Mouse (Mus musculus) megakaryocyte, adult 5-6 weeks (primary cell): Measurements from ENCODE around the gene Prkcb. TPM values are rescaled to one million over a fixed set of nuclear protein-coding genes. Genes with fewer than 3 reads are reported as not detected.

Source experiments
- ATAC-seq: 2 replicates; pipeline ENCODE4 v1.8.0; 2016; ENCODE audit warnings: mild to moderate bottlenecking, inconsistent platforms; ENCODE audit not compliant: poor library complexity, severe bottlenecking
- total RNA-seq, 2 experiments: library from RNA; stranded (forward) in 1 of 2; stranded (reverse) in 1 of 2; fragments of 153-499, 151-499 nt in 1 of 2; fragments of 221-1000, 200-1000 nt in 1 of 2; gene quantifications; 2 replicates each; pipeline versions ENCODE4 v1.2.3 to v1.2.4; 2015 to 2017

The Prkcb gene
- total RNA-seq, 2 experiments from 2014 or later, result 85.9 to 135 TPM

DNA sequence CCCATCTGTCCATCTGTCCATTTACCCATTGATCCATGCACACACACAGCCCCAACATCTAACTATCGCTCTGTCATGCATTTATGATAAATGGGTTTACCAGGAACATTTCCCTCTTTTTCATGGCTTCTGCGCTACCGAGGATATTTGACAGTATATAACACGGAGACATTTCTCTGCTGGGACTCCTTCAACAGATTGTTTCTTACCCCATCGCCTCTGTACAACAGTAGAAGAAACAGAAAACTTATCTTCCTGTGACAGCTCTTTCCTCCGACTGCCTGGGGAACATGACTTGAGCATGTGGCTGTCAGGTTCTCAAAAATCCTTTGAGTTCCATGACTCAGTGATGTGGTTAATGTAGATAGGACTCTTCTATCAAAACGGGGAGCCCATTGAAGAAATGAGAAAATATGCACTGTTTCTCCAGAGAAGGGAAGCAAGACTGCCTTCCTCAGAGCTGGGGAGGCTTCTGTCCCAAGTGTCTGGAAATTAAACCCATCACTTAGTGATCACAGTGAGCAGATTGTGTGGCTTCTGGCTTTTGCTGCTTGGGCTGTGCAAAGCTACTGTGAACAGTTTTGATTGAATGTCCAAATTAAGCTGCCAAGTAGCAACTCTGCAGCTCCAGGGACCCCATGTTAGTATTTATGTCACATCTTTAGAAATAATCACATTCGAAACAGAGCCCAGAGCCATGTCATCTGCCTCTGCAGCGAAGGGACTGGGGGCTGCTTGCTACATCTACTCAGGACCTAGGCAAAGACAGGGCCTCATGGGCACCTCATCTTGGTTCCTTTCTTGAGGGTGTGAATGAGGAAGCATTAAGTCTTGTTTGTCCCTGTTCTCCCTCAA, 211.4 kb downstream of the Prkcb start:
- no peak for ATAC-seq

DNA sequence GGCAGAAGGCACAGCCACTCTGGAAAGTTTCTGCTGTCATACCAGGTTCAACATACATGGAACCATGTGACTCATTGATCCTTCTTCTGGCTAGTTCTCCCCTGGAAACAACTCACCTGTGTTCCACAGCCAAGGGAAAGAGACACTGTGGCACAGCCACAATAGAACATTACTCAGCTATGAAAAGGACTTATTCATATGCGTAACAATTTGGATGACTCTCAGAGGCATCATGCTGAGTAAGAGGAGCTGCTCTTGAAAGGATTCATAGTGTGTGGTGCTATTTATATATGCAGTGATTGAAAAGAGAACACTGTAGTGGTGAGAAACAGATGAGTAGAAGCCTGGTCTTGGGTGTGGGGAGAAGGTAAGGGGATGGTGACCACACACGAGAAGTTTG, 217.9 kb downstream of the Prkcb start:
- ATAC-seq, result no peak

DNA sequence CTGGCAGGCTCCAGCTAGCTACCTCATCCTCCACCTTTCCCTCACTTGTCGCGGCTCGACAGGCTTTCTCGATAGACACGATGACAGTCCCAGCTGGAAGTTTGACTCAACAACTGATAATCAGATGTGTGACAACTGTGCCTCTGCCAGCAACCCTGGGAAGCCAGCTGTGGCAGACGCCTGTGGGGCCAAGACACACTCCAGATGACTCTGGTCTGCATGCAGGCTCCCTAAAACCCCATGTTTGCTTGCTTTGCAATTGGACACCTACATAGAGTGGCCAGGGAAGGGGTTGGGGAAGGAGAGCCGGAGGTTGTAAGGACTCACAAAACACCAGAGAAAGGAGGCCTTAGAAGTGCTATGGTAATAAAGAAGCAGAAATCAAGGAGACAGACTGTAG, 221.4 kb downstream of the Prkcb start:
- ATAC-seq, result no peak

DNA sequence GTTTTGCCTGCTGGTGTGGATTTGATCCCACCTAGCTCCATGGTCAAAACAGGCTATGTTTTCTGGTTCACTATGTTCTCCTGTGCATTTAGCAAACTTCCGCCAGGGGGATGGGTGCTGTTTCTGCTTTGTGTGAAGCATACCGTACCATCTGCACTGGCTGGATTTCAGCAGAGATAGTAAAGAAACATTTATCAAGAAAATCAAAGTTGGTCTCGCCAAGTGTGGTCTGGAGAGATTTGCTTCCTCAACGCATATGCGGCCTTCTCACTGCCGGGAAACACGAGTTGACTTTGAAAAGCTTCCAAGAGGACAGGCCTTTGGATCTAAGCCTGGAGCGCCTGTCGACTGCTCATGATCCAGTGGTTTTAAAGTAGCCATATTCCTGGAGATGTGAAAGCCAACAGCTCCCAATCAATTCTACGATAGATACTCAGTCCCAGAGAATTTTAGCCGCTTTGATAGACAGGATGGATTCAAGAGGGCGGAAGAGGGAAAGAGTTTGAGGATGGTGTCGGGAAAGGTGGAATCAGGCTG, 223.9 kb downstream of the Prkcb start:
- no peak for ATAC-seq

DNA sequence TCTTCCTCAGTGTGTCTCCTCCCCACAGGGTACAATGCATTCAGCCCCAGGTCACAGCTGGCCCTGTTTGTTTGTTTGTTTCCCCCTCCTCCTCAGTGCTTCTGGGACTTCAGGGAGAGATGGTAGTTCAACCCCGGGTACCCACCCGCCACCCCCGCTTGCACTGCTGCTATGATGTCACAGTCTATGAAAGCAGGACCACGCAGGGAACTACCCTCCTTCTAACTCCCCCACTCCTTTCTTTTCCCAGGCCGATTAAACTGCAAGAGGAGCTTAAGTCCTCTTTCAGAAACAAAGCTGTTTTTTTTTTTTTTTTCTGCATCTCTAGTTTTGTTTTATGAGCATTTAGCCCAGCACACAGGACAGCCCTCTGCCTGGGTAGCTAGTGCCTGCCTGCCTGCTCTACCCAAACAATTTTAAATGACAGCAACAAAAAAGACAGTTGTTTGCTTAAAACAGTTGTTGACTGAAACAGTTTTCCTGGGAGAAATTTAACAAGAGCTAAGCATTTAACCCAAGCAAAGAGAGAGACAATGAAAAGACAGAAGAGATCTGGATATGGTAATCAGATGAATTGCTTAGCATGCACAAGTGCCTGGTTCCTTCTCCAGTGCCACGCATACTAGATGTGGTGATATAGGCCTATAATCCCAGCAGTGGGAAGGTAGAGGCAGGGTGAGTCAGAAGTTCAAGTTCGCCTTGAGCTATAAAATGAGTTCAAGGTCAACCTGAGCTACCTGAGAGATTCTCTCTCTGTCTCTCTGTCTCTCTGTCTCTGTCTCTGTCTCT, 232.5 kb downstream of the Prkcb start:
- ATAC-seq, result no peak

DNA sequence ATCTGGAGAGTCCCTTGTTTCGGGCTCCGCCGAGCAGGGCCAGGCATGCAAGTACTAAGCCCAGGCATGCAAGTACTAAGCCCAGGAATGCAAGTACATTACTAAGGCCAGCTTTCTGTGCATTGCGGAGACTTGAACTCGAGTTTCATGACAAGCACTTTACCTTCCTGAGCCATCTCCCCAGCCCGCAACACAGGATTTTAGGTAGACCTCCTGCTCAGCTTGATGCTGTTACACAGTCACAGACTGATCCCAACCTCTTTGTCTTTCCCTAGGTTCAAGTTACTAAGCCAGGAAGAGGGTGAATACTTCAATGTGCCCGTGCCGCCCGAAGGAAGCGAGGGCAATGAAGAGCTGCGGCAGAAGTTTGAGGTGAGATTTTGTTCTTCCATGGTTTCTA, 239.7 kb downstream of the Prkcb start:
- ATAC-seq, result no peak

DNA sequence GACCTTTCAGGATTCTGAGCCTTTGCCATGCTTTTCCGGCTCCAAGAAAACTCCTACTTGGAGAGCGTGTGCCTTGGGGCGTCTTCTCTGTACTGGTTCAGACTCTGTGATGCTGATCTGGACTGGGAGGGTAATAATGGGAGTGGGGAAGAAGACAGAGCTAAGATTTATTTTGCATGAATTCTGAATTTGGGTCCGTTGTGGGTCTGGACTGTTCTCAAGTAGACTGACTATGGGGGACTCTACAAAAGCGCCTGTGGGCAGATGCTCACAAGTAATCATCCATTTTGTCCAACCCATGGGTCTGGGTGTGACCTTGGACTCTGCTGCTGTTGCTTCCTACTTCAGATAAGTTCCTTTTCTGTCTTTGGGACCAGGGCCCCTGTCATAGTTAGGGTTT, 240.1 kb downstream of the Prkcb start:
- no peak for ATAC-seq

DNA sequence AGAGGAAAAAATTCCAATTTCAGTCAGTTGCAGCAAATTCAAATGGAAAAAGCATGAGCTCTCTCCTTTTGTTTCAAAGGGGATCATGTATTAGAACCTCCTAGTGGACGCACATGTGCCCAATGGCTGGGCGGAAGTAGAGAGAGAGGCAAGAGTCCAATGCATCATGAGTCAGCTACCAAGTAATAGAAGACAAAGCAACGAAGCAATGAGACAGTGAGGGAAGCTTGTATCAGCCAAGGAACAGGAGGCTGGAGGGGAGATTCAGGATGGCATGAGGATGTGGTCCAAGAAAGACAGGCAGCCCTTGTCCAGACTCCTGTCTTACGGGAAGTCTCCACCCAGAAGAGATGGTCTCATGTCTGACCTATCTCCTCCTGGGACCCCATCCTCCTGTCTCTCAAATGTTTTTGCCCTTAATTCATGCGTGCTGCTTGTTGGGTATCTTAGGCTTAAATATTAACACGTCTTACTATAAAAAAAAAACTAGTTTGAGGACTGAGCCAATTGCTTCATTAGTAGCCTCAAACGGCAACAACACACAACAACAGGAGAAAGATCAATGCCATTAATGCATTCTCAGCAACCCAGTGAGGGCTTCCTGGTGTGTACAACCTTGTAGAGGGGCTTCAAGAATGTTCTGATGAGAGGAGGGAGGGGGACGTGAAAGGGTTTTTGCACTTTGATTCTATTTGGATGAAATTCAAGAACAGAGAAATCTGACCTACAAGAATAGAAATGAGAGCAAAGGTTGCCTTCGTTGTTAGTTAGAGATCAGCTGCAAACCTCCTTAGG, 245.2 kb downstream of the Prkcb start:
- ATAC-seq, result no peak

DNA sequence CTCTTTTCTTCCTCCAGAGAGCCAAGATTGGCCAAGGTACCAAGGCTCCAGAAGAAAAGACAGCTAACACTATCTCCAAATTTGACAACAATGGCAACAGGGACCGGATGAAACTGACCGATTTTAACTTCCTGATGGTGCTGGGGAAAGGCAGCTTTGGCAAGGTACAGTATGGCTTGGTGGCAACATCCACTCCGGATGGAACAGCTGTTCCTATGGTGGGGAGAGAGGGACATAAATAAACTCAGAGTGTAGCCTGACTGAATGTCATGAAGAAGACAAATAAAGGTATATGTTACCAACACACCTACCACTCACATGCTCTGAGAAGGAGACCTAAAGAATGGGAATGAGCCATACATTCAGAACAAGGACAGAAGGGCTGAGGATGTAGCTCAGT, 256.1 kb downstream of the Prkcb start:
- ATAC-seq, result no peak

DNA sequence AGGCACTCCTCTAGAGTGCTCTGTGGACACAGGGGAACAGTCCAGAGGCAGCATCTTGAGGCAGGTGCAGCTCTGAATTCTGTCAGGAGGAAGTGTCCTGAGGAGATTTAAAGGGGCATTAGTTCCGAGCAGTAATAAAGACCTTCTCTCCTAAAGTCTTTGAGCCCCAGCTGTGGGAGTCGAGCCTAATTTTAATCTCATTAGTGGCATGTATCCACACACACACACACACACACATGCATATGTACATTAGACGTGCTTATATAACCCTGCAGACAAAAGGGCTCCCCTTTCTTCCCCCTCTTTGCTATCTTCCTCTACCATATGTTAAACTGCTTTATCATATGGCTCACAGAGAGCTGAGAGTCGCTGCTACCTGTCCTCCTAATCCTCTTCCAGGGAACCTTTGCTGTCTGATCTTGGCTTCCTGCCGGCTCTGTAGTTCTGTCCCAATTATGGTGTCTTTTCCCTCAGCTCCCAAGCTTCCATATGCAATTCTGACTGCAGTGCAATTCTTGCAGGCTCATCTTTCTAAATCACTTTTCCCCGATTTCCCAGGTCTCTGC, 268.1 kb downstream of the Prkcb start:
- ATAC-seq, result no peak

DNA sequence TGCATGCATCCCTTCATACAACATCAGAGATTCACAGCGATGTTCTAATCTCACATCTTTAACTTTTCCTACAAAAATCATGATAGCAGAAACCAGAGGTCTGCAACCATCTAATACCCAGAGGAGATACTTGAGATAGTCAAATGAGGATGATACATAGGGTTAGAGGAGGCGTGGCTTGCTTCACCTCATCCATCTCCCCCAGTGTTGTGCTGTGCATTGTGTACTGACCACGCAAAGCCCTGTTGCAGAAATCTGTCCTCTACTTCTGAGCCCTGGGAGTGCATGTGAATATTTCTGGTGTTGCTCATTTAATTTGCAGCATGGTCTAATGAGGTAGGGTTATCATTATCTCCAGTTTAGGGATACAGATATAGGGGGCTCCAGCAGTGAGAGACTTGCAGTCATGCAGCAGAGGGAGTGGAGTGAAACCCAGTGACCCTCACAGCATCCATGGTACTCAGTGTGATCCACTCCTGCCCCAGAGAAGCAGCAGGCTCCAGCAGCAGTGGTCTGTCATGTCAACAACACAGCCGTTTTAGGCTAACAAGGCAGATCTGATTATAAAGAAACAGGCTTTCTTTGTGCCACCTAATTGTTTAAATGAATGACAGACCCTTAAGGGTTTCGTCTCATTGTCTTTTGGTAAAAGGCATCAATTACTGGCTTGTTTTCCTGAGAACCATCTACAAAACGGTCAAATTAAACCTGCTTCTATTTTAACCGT, 269.7 kb downstream of the Prkcb start:
- no peak for ATAC-seq

DNA sequence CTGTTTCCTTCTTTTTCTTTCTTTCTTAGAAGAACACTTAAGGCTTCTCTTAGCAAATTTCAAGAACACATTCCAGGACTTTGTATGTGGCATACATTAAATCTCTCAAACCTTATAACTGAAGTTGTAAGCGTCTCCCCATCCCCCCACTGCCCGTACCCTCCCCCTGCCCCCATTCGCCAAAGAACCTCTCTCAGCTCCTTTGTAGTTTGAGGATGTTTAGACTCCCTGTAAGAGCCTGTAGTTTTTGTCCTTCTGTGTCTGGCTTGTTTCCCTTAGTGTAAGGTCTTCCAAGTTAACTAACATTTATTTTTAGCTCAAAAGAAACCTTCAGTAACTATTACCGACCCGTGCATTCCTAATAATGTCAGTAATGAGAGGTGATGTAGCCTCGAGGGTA, 270.4 kb downstream of the Prkcb start:
- ATAC-seq, result no peak

DNA sequence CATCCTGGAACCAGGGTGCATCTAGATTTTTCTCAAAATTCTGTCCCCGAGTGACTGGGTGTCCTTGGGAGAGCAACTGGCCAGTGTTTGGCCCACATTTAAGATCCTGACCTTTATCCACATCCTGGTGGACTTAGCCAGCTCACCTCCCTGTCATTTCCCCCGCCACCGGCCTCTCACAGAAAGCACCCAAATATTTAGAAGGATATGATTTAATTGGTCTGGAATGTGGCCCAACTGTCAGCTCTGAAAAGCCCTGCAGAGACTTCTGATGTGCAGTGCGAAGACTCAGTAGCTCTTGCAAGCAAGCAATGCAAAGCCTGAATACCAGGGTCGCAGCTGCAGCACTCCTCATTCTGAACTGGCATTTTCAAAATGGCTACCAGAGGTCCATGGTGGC, 274.0 kb downstream of the Prkcb start:
- no peak for ATAC-seq

DNA sequence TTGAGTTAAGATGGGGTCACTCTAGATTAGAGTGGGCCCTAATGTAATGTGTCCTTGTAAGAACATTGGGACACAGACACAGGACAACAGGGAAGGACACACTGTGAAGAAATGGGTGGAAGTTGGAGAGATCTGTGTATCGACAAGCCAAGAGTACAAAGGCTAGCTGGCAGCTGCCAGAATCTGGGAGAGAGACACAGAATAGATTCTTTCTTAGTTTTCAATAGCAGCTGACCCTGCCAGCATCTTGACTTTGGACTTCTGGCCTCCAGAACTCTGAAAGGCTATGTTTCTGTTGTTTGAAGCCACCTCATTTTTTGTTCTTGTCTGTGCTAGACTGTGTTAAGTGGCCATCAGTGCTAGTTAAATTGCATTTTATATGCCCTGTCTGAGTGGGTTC, 276.8 kb downstream of the Prkcb start:
- no peak for ATAC-seq

DNA sequence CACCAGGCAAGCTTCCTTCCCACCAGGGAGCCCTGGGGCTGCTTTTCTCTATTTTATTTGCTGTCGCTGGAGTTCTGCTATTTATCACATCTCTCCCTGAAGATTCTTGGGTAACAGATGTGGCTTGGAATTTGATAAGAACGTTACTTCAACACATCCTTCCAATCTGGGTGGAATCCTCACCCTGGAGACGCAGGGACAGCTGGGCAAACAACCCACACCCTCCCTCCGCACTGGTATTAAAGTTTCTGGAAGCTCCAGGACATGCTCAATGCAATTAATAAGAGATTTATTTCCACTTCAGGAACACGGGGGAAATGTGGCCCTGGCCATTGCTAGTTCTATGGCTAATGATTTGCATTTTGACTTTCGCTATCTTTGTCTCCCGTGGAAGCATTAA, 277.5 kb downstream of the Prkcb start:
- ATAC-seq, result no peak

DNA sequence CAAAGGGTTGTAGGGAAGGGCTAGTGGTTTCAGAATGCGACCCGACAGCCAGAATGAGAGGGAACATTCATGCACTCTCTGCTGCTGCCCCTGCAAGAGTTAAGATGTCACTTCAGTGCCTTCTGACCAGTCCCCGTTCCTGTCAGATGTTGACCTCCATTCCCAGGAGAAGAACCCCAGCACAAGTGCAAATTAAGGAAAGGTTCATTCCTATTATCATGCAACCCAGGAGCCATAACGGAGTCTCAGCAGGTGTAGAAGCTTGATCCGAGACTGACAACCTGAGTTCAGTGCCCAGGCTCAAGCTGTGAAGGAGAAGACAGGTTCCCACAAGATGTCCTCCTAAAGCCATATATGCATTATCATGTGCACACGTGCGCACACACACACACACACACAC, 280.2 kb downstream of the Prkcb start:
- no peak for ATAC-seq

DNA sequence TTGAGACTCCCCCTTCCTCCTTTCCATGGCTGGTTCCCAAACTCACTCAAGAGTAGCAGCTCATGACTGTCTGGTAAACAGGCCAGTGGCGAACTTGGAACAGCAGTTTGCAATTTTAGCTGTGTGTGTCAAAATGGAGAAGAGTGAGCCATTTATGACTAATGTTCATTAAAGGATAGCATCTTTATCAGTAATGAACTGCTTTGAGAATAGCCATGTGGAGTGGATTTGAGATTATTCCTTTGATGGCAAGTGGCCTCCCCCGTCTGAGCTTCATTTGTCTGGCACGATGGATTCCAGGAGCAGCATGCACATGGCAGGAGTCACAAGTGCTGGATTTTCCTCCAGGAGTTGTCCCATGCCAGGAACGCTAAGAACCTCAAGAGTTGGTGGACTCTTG, 281.9 kb downstream of the Prkcb start:
- no peak for ATAC-seq

DNA sequence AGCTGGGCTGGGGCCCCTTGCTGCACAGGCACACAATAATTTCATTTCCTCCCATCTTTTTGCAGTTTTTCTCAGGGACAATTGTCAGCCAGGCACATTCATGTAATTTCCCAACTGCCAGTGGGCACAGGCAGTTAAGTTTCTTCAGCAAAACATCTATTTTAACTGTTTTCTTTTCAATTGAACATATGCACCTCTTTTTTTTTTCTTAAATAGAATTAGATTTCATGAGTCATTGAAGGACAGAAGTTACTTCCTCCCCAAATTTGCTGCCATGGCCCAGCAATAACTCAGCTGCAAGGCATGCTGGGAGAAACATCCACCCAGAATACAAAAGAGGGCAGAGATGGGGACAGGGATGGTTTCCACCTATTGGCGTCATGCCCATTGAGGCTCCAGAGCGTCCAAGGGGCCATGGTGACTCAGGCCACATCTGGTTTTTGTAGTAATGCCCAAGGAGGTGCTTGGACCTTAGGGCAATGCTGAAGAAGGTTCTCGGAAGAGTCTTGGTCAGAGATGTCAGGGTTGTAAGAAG, 284.6 kb downstream of the Prkcb start:
- ATAC-seq, result no peak

DNA sequence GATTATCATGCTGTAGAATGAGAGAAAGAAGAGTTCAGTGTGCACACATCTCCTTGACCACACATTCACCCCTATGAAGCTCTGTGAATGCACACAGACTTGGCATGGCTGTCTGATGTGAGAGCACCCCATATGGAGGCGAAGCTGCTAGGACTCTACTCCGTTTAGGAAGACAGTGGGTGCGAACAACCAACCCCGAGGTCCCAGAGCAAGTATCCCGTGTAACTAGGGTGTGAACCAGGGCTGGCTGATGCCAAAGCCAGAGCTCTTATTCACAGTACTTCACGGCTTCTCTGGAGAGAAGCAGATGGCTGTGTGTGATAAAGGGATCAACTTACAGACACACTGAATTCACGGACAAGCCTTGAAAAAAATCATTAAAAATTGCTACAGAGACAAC, 285.9 kb downstream of the Prkcb start:
- ATAC-seq, result no peak

DNA sequence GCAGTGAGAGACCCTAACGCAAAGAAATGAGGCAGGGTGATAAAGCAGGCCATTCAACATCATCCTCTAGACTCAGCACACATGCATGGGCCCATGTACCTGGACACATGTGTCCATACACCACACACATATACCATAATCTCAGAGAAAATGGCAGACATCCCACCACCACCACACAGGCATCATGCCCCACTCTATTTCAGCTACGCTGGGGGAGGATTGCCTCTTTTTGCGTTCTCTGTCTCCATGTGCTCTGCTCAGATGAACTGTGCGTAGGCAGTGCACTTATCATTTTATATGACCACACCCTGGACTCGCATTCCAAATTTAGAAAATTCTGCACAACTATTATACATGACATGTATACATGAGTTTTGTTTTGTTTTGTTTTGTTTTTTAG, 286.5 kb downstream of the Prkcb start:
- no peak for ATAC-seq
